Mouse (Mus musculus) heart, embryonic 11.5 days (tissue): Measurements from ENCODE around the gene Fbxl13. TPM values are rescaled to one million over a fixed set of nuclear protein-coding genes. Genes with fewer than 3 reads are reported as not detected.
"Not testable (repeated sequence)": the region's sequence is repeated elsewhere in the genome, so short reads cannot be mapped to it uniquely, and the experiment has no call there.

Experiments used
- ATAC-seq: fragments of 200-750 bp; cut with Nextera tagmentation; replicated peaks from 2 replicates; pipeline ENCODE4 v1.8.0; 2017; ENCODE audit warnings: moderate library complexity; ENCODE audit not compliant: insufficient number of reproducible peaks, low FRiP score, low TSS enrichment
- H3K27ac ChIP-seq: fragments of 300-500 bp; sonication (generic); 2 replicates; pipeline ENCODE4 v1.5.1; 2014; ENCODE audit warnings: mild to moderate bottlenecking, low read depth, low read length
- H3K27me3 ChIP-seq: fragments of 300-500 bp; sonication (generic); 2 replicates; pipeline ENCODE4 v1.6.1; 2014; ENCODE audit warnings: mild to moderate bottlenecking, low read length, mixed read lengths; ENCODE audit not compliant: control insufficient read depth, insufficient read depth
- H3K36me3 ChIP-seq: fragments of 300-500 bp; sonication (generic); 2 replicates; pipeline ENCODE4 v1.6.1; 2014; ENCODE audit warnings: mild to moderate bottlenecking, low read length, moderate library complexity, mixed read lengths; ENCODE audit not compliant: control insufficient read depth, insufficient read depth
- H3K4me1 ChIP-seq: fragments of 300-500 bp; sonication (generic); 2 replicates; pipeline ENCODE4 v1.6.1; 2014; ENCODE audit warnings: low read length; ENCODE audit not compliant: control insufficient read depth, insufficient read depth
- H3K4me2 ChIP-seq: fragments of 300-500 bp; sonication (generic); 2 replicates; pipeline ENCODE4 v1.6.1; 2014; ENCODE audit warnings: mild to moderate bottlenecking, moderate library complexity
- H3K4me3 ChIP-seq: fragments of 300-500 bp; sonication (generic); 2 replicates; pipeline ENCODE4 v1.5.1; 2014; ENCODE audit warnings: low read depth, low read length
- H3K9ac ChIP-seq: fragments of 300-500 bp; sonication (generic); 2 replicates; pipeline ENCODE4 v1.6.1; 2014; ENCODE audit warnings: mild to moderate bottlenecking, low read depth, low read length, moderate library complexity
- H3K9me3 ChIP-seq: fragments of 300-500 bp; sonication (generic); replicated peaks from 2 replicates; pipeline ENCODE4 v1.6.1; 2016; ENCODE audit warnings: low read length; ENCODE audit not compliant: control insufficient read depth
- WGBS: fragments of 180-500 bp; shearing (Covaris S2); extraction: QIAGEN DNeasy Blood & Tissue Kit; methylation state at CpG from one replicate; pipeline ENCODE4 v1.1.7; 2014; ENCODE audit not compliant: insufficient replicate concordance; 5-methylcytosine and 5-hydroxymethylcytosine counted together
- polyA plus RNA-seq: library from polyadenylated mRNA; unstranded; fragments of >200 nt; fragmentation: Nextera tagmentation; extraction: Ambion mirVana; gene quantifications from 2 replicates; pipeline ENCODE4 v1.2.1, GENCODE M21; 2014

The Fbxl13 gene
- polyA plus RNA-seq, 1 experiment from 2014 or later = 0.06 TPM

- ATAC-seq = no peak
- Histone ChIP-seq H3K36me3 (no peaks in the 10 kb centered on the region), H3K9me3 (no peaks in the 10 kb centered on the region), H3K27me3 (no peaks in the 10 kb centered on the region; the same call in 1 of the 2 replicates), H3K27ac (no peak overlapping the region), H3K4me3 (no peak overlapping the region), H3K4me2 (no peak overlapping the region), H3K4me1 (no peaks in the 10 kb centered on the region), H3K9ac (no peak overlapping the region)
- WGBS = 74% methylated on average over 12 of the region's 12 CpGs
Measured at GRCm38 (mm10) chr5:21608311-21609304, 36.8 kb downstream of the Fbxl13 start.

- H3K4me1 ChIP-seq = no peaks in the 10 kb centered on the region
- no peak overlapping the region for H3K27ac ChIP-seq
- no peaks in the 10 kb centered on the region for H3K36me3 ChIP-seq
- no peaks in the 10 kb centered on the region for H3K9me3 ChIP-seq
- H3K9ac ChIP-seq = no peak overlapping the region
- WGBS = 70% methylated on average over 6 of the region's 6 CpGs
- H3K4me3 ChIP-seq = no peak overlapping the region
- no peaks in the 10 kb centered on the region; the same call in 1 of the 2 replicates for H3K27me3 ChIP-seq
- ATAC-seq = no peak
- no peak overlapping the region for H3K4me2 ChIP-seq
Measured at GRCm38 (mm10) chr5:21605936-21606335, 39.5 kb downstream of the Fbxl13 start.

- Histone ChIP-seq H3K9me3 (no peaks in the 10 kb centered on the region), H3K27ac (no peak overlapping the region), H3K36me3 (no peaks in the 10 kb centered on the region), H3K9ac (no peak overlapping the region), H3K4me1 (no peaks in the 10 kb centered on the region), H3K4me3 (no peak overlapping the region), H3K4me2 (no peak overlapping the region), H3K27me3 (no peaks in the 10 kb centered on the region; the same call in 1 of the 2 replicates)
- WGBS = 82% methylated on average over 4 of the region's 4 CpGs
- ATAC-seq = no peak
Measured at GRCm38 (mm10) chr5:21599961-21600360, 45.5 kb downstream of the Fbxl13 start.

GRCm38 (mm10) chr5:21599536-21599935 is 45.9 kb downstream of the Fbxl13 start:
- H3K4me3 ChIP-seq, ATAC-seq, H3K4me2 ChIP-seq, H3K27me3 ChIP-seq, H3K27ac ChIP-seq, H3K36me3 ChIP-seq, H3K9me3 ChIP-seq, H3K4me1 ChIP-seq, H3K9ac ChIP-seq: not testable (repeated sequence)
- 65% methylated on average over 2 of the region's 2 CpGs for whole genome bisulfite sequencing

- no peaks in the 10 kb centered on the region for H3K9me3 ChIP-seq
- H3K4me3 ChIP-seq = no peak overlapping the region
- no peak for ATAC-seq
- H3K9ac ChIP-seq = no peak overlapping the region
- WGBS = 83% methylated on average over 9 of the region's 9 CpGs
- H3K4me1 ChIP-seq = no peaks in the 10 kb centered on the region
- no peak overlapping the region for H3K4me2 ChIP-seq
- H3K27ac ChIP-seq = no peak overlapping the region
- H3K27me3 ChIP-seq = no peaks in the 10 kb centered on the region
- H3K36me3 ChIP-seq = no peaks in the 10 kb centered on the region
Measured at GRCm38 (mm10) chr5:21593201-21593709, 52.2 kb downstream of the Fbxl13 start.

- ATAC-seq = no peak
- Histone ChIP-seq H3K9me3 (no peaks in the 10 kb centered on the region), H3K4me1 (0 out of 2 replicates have a peak, but pooled peaks cover 3% of the 10 kb centered on the region), H3K27ac (no peak overlapping the region), H3K27me3 (no peaks in the 10 kb centered on the region), H3K4me2 (no peak overlapping the region), H3K36me3 (no peaks in the 10 kb centered on the region), H3K4me3 (no peak overlapping the region), H3K9ac (no peak overlapping the region)
- WGBS = 78% methylated on average over 2 of the region's 2 CpGs
Measured at GRCm38 (mm10) chr5:21592106-21592505, 53.3 kb downstream of the Fbxl13 start.

- Histone ChIP-seq H3K4me1 (0 out of 2 replicates have a peak, but pooled peaks cover 3% of the 10 kb centered on the region), H3K36me3 (no peaks in the 10 kb centered on the region), H3K27ac (no peak overlapping the region), H3K9me3 (no peaks in the 10 kb centered on the region), H3K4me3 (no peak overlapping the region), H3K9ac (no peak overlapping the region), H3K4me2 (peak overlapping the region; percentile 2; the same call in 1 of the 2 replicates), H3K27me3 (no peaks in the 10 kb centered on the region)
- 40% methylated on average over 13 of the region's 13 CpGs for WGBS
- 0 out of 2 replicates have a peak, but pooled peaks have one; percentile 35 for ATAC-seq
Measured at GRCm38 (mm10) chr5:21588220-21588619, 57.2 kb downstream of the Fbxl13 start.

- H3K4me3 ChIP-seq = no peak overlapping the region
- H3K9ac ChIP-seq = no peak overlapping the region
- H3K9me3 ChIP-seq = no peaks in the 10 kb centered on the region
- 63% methylated on average over 7 of the region's 7 CpGs for WGBS
- H3K27ac ChIP-seq = no peak overlapping the region
- no peaks in the 10 kb centered on the region for H3K27me3 ChIP-seq
- no peak overlapping the region; the same call in 1 of the 2 replicates for H3K4me2 ChIP-seq
- no peaks in the 10 kb centered on the region for H3K36me3 ChIP-seq
- H3K4me1 ChIP-seq = 0 out of 2 replicates have a peak, but pooled peaks cover 3% of the 10 kb centered on the region
- ATAC-seq = no peak
Measured at GRCm38 (mm10) chr5:21587683-21588082, 57.8 kb downstream of the Fbxl13 start.
